Mouse (Mus musculus): ENCODE data around the gene 2610528A11Rik.
"Not testable (repeated sequence)": the region's sequence is repeated elsewhere in the genome, so short reads cannot be mapped to it uniquely, and the experiment has no call there.

Gene 2610528A11Rik

GRCm38 (mm10) chr14:37113922-37114321 lies at the start of gene 2610528A11Rik:
Gene 2610528A11Rik (minus strand): TSS chr14:37114022.
- DNase-seq (ENCODE audit: extremely low read depth, low read depth), result no peak

- peak; percentile 52 for DNase-seq (ENCODE audit: extremely low read depth, low read depth)
Measured at GRCm38 (mm10) chr14:37163277-37163956, 49.6 kb upstream of the 2610528A11Rik start.

- DNase-seq (ENCODE audit: extremely low read depth, low read depth), result no peak
Measured at GRCm38 (mm10) chr14:37154391-37154790, 40.6 kb upstream of the 2610528A11Rik start.

GRCm38 (mm10) chr14:37139051-37139710 lies 25.4 kb upstream of the 2610528A11Rik start:
- no peak for DNase-seq (ENCODE audit: extremely low read depth, low read depth)

- not testable (repeated sequence) for DNase-seq (ENCODE audit: extremely low read depth, low read depth)
Measured at GRCm38 (mm10) chr14:37137596-37137995, 23.8 kb upstream of the 2610528A11Rik start.

- DNase-seq (ENCODE audit: extremely low read depth, low read depth), result peak; percentile 20
Measured at GRCm38 (mm10) chr14:37136110-37136509, 22.3 kb upstream of the 2610528A11Rik start.

- DNase-seq (ENCODE audit: extremely low read depth, low read depth), result peak; percentile 22
Measured at GRCm38 (mm10) chr14:37135671-37136070, 21.8 kb upstream of the 2610528A11Rik start.

- peak; percentile 97 for DNase-seq (ENCODE audit: extremely low read depth, low read depth)
Measured at GRCm38 (mm10) chr14:37135127-37135593, 21.3 kb upstream of the 2610528A11Rik start, which contains the start of gene Ghitm. Gene Ghitm (minus strand): TSS chr14:37135272.

GRCm38 (mm10) chr14:37134304-37135126 lies 20.7 kb upstream of the 2610528A11Rik start:
- DNase-seq (ENCODE audit: extremely low read depth, low read depth), result peak; percentile 44

GRCm38 (mm10) chr14:37127652-37128051 lies 13.8 kb upstream of the 2610528A11Rik start:
- DNase-seq (ENCODE audit: extremely low read depth, low read depth), result peak; percentile 28

GRCm38 (mm10) chr14:37119233-37119632 lies 5.4 kb upstream of the 2610528A11Rik start:
- DNase-seq (ENCODE audit: extremely low read depth, low read depth), result no peak

- DNase-seq (ENCODE audit: extremely low read depth, low read depth), result no peak
Measured at GRCm38 (mm10) chr14:37112931-37113330, 891 bp downstream of the 2610528A11Rik start.

- no peak for DNase-seq (ENCODE audit: extremely low read depth, low read depth)
Measured at GRCm38 (mm10) chr14:37111371-37111770, 2.5 kb downstream of the 2610528A11Rik start.

- no peak for DNase-seq (ENCODE audit: extremely low read depth, low read depth)
Measured at GRCm38 (mm10) chr14:37110456-37110855, 3.4 kb downstream of the 2610528A11Rik start.

GRCm38 (mm10) chr14:37109975-37110374 lies 3.8 kb downstream of the 2610528A11Rik start:
- no peak for DNase-seq (ENCODE audit: extremely low read depth, low read depth)

GRCm38 (mm10) chr14:37109460-37109859 lies 4.4 kb downstream of the 2610528A11Rik start:
- DNase-seq (ENCODE audit: extremely low read depth, low read depth), result peak; percentile 9

GRCm38 (mm10) chr14:37105846-37106245 lies 8.0 kb downstream of the 2610528A11Rik start:
- no peak for DNase-seq (ENCODE audit: extremely low read depth, low read depth)

GRCm38 (mm10) chr14:37104747-37105146 lies 9.1 kb downstream of the 2610528A11Rik start:
- DNase-seq (ENCODE audit: extremely low read depth, low read depth), result no peak

GRCm38 (mm10) chr14:37102484-37102883 lies 11.3 kb downstream of the 2610528A11Rik start:
- no peak for DNase-seq (ENCODE audit: extremely low read depth, low read depth)

- DNase-seq (ENCODE audit: extremely low read depth, low read depth), result no peak
Measured at GRCm38 (mm10) chr14:37101531-37101930, 12.3 kb downstream of the 2610528A11Rik start.

- DNase-seq (ENCODE audit: extremely low read depth, low read depth), result no peak
Measured at GRCm38 (mm10) chr14:37097956-37098530, 15.8 kb downstream of the 2610528A11Rik start, which contains the start of gene Cdhr1. Gene Cdhr1 (minus strand): TSS chr14:37098347.

Measured in MEL-GATA-1-ER (cell line).